Mouse (Mus musculus) CH12.LX (cell line): ENCODE measurements around the gene Ssh2.

Experiments
- BHLHE40 ChIP-seq: IDR thresholded peaks from 2 replicates; pipeline ENCODE4 v1.6.1; 2011; ENCODE audit warnings: mild to moderate bottlenecking, low read depth, low read length, improper control_type of control experiment
- CTCF ChIP-seq, 2 experiments: IDR thresholded peaks in 1 of 2; conservative IDR thresholded peaks in 1 of 2; 2 replicates each; pipeline ENCODE4 v1.5.1; 2011 to 2012; ENCODE audit warnings: low read depth in 2 of 2, low read length in 2 of 2, improper control_type of control experiment in 1 of 2, inconsistent platforms in 1 of 2, mild to moderate bottlenecking in 1 of 2, moderate library complexity in 1 of 2
- E2F4 ChIP-seq: IDR thresholded peaks from 2 replicates; pipeline ENCODE4 v1.6.1; 2011; ENCODE audit warnings: low read depth, low read length, improper control_type of control experiment; ENCODE audit not compliant: insufficient replicate concordance
- ELF1 ChIP-seq: IDR thresholded peaks from 2 replicates; pipeline ENCODE4 v1.6.1; 2014; ENCODE audit warnings: low read depth, mild to moderate bottlenecking, inconsistent platforms, low read length, improper control_type of control experiment
- MAZ ChIP-seq: IDR thresholded peaks from 2 replicates; pipeline ENCODE4 v1.6.1; 2012; ENCODE audit warnings: low read depth, mild to moderate bottlenecking, inconsistent platforms, low read length, improper control_type of control experiment, moderate library complexity
- NELFE ChIP-seq: IDR thresholded peaks from 2 replicates; pipeline ENCODE4 v1.6.1; 2011; ENCODE audit warnings: low read depth, low read length, improper control_type of control experiment
- POLR2A ChIP-seq: IDR thresholded peaks from 2 replicates; pipeline ENCODE4 v1.6.1; 2011; ENCODE audit warnings: low read depth, mild to moderate bottlenecking, improper control_type of control experiment, low read length
- SMC3 ChIP-seq: IDR thresholded peaks from 2 replicates; pipeline ENCODE4 v1.6.1; 2011; ENCODE audit warnings: low read depth, low read length, improper control_type of control experiment
- USF2 ChIP-seq: conservative IDR thresholded peaks from 2 replicates; pipeline ENCODE4 v1.6.1; 2011; ENCODE audit warnings: low read depth, low read length, improper control_type of control experiment
- ZNF384 ChIP-seq: IDR thresholded peaks from 2 replicates; pipeline ENCODE4 v1.6.1; 2012; ENCODE audit warnings: low read depth, low read length, improper control_type of control experiment, inconsistent platforms

GRCm38 (mm10) chr11:77444939-77445338, 228.9 kb downstream of the Ssh2 start:
- TF ChIP-seq CTCF (conservative IDR thresholded peaks at IDR 0.05 in 1 of 2, IDR thresholded peaks at IDR 0.05 in 1 of 2; ENCODE audit: low read depth in 2 of 2, low read length in 2 of 2), result no peak
- TF ChIP-seq POLR2A, result no peak
- TF ChIP-seq E2F4, result no peak
- no peak for TF ChIP-seq BHLHE40
- no peak for TF ChIP-seq ZNF384
- no peak for TF ChIP-seq USF2
- TF ChIP-seq ELF1, result no peak
- no peak for TF ChIP-seq NELFE
- no peak for TF ChIP-seq SMC3
- TF ChIP-seq MAZ, result no peak
